Mouse (Mus musculus) midbrain, embryonic 16.5 days (tissue): ENCODE results near the gene Tmprss5. TPM values are rescaled to one million over a fixed set of nuclear protein-coding genes. Genes with fewer than 3 reads are reported as not detected.

Experiments
- ATAC-seq: fragments of 200-750 bp; cut with Nextera tagmentation; 2 replicates; pipeline ENCODE4 v1.8.0; 2017; ENCODE audit warnings: moderate TSS enrichment
- H3K27ac ChIP-seq: fragments of 300-500 bp; sonication (generic); 2 replicates; pipeline ENCODE4 v1.5.1; 2014; ENCODE audit warnings: mild to moderate bottlenecking, low read length, mixed read lengths
- H3K27me3 ChIP-seq: fragments of 300-500 bp; sonication (generic); 2 replicates; pipeline ENCODE4 v1.6.1; 2014; ENCODE audit warnings: low read depth, low read length, mixed read lengths; ENCODE audit not compliant: control insufficient read depth, insufficient read depth
- H3K36me3 ChIP-seq: fragments of 300-500 bp; sonication (generic); 2 replicates; pipeline ENCODE4 v1.6.1; 2014; ENCODE audit warnings: mild to moderate bottlenecking, low read length, moderate library complexity, mixed read lengths; ENCODE audit not compliant: control insufficient read depth, insufficient read depth
- H3K4me1 ChIP-seq: fragments of 300-500 bp; sonication (generic); 2 replicates; pipeline ENCODE4 v1.6.1; 2014; ENCODE audit warnings: mild to moderate bottlenecking, low read length, mixed read lengths; ENCODE audit not compliant: control insufficient read depth, insufficient read depth
- H3K4me2 ChIP-seq: fragments of 300-500 bp; sonication (generic); 2 replicates; pipeline ENCODE4 v1.6.1; 2014; ENCODE audit warnings: mild to moderate bottlenecking, low read length, mixed read lengths
- H3K4me3 ChIP-seq: fragments of 300-500 bp; sonication (generic); 2 replicates; pipeline ENCODE4 v1.5.1; 2014; ENCODE audit warnings: low read depth, mild to moderate bottlenecking, low read length, moderate library complexity, mixed read lengths
- H3K9ac ChIP-seq: fragments of 300-500 bp; sonication (generic); 2 replicates; pipeline ENCODE4 v1.6.1; 2014; ENCODE audit warnings: low read depth, low read length, mixed read lengths
- H3K9me3 ChIP-seq: fragments of 300-500 bp; sonication (generic); replicated peaks from 2 replicates; pipeline ENCODE4 v1.6.1; 2014; ENCODE audit warnings: mild to moderate bottlenecking, low read length, mixed read lengths; ENCODE audit not compliant: control insufficient read depth, poor library complexity, severe bottlenecking
- WGBS: fragments of 180-500 bp; shearing (Covaris S2); extraction: QIAGEN DNeasy Blood & Tissue Kit; methylation state at CpG from one replicate; pipeline ENCODE4 v1.1.7; 2014; 5-methylcytosine and 5-hydroxymethylcytosine counted together
- polyA plus RNA-seq: library from polyadenylated mRNA; unstranded; fragments of >200 nt; fragmentation: Nextera tagmentation; extraction: Ambion mirVana; gene quantifications from 2 replicates; pipeline ENCODE4 v1.2.1, GENCODE M21; 2015

Tmprss5 gene
- polyA plus RNA-seq, 1 experiment from 2014 or later = 0.83 TPM

GRCm38 (mm10) chr9:49098871-49099270 lies 17.8 kb downstream of the Tmprss5 start:
- no peaks in the 10 kb centered on the region for H3K9me3 ChIP-seq
- H3K36me3 ChIP-seq = no peaks in the 10 kb centered on the region
- H3K4me1 ChIP-seq = no peaks in the 10 kb centered on the region
- H3K27me3 ChIP-seq = no peaks in the 10 kb centered on the region
- no peak overlapping the region for H3K9ac ChIP-seq
- no peak for ATAC-seq
- H3K4me3 ChIP-seq = no peak overlapping the region
- 97% methylated on average over 3 of the region's 3 CpGs for WGBS
- no peak overlapping the region for H3K27ac ChIP-seq
- no peak overlapping the region for H3K4me2 ChIP-seq

DNA sequence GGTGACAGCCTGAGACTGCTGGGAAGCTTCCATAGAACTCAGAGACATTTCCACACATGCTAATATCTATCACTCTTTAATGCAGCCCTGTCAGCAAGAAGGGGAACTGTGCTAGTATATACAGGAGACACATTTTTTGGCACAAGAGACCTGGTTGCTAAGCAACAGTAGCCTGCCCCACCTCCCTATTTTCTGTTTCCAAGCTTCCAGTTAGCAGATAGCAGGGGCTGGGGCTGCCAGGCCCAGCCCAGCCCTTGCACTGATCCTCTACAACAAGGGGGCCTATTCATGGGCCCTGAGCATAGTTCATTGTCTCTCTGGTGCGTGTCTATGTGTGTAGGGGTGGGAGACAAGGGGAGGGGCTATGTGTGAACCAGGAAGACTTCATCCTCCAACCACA lies 21.3 kb downstream of the Tmprss5 start:
- Histone ChIP-seq H3K9me3 (no peaks in the 10 kb centered on the region), H3K9ac (no peak overlapping the region), H3K27ac (no peak overlapping the region), H3K4me2 (no peak overlapping the region), H3K27me3 (no peaks in the 10 kb centered on the region), H3K4me1 (no peaks in the 10 kb centered on the region), H3K4me3 (no peak overlapping the region), H3K36me3 (no peaks in the 10 kb centered on the region)
- WGBS = 5% methylated on average over 1 of the region's 1 CpGs
- ATAC-seq = 0 out of 2 replicates have a peak, but pooled peaks have one; percentile 72

- Histone ChIP-seq H3K4me2 (no peak overlapping the region), H3K4me3 (no peak overlapping the region), H3K4me1 (no peaks in the 10 kb centered on the region), H3K9ac (no peak overlapping the region), H3K27ac (no peak overlapping the region), H3K36me3 (no peaks in the 10 kb centered on the region), H3K9me3 (no peaks in the 10 kb centered on the region), H3K27me3 (no peaks in the 10 kb centered on the region)
- ATAC-seq = no peak
- 58% methylated on average over 7 of the region's 7 CpGs for whole genome bisulfite sequencing
Measured at GRCm38 (mm10) chr9:49109101-49109500, 28.0 kb downstream of the Tmprss5 start.

GRCm38 (mm10) chr9:49110476-49111220 lies 29.6 kb downstream of the Tmprss5 start:
- H3K27ac ChIP-seq = no peak overlapping the region
- no peak for ATAC-seq
- 31% methylated on average over 6 of the region's 6 CpGs for WGBS
- no peaks in the 10 kb centered on the region for H3K36me3 ChIP-seq
- no peak overlapping the region for H3K9ac ChIP-seq
- no peaks in the 10 kb centered on the region for H3K27me3 ChIP-seq
- H3K4me3 ChIP-seq = no peak overlapping the region
- no peaks in the 10 kb centered on the region for H3K9me3 ChIP-seq
- H3K4me2 ChIP-seq = no peak overlapping the region
- H3K4me1 ChIP-seq = no peaks in the 10 kb centered on the region

DNA sequence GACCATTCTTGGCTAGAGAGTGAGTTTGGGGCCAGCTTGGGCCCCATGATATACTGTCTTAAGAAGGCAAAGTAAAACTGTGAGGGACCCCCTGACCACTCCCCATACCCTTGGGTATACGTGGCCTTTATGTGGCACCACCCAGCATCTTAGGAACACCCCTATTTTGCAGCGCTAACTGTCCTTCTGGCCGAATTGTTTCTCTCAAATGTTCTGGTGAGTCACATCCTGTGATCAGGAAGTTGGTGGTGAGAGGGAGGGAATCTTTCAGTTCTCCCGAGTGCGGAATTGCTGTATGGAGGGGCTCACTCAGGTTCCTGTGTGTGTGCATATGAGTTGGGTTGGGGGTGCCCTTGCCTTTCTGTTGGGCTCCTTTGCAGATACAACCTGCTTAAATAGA lies 30.2 kb downstream of the Tmprss5 start:
- H3K36me3 ChIP-seq = no peaks in the 10 kb centered on the region
- H3K9ac ChIP-seq = no peak overlapping the region
- no peak overlapping the region for H3K4me3 ChIP-seq
- 88% methylated on average over 5 of the region's 5 CpGs for WGBS
- H3K9me3 ChIP-seq = no peaks in the 10 kb centered on the region
- ATAC-seq = no peak
- H3K4me2 ChIP-seq = no peak overlapping the region
- no peak overlapping the region for H3K27ac ChIP-seq
- H3K4me1 ChIP-seq = no peaks in the 10 kb centered on the region
- no peaks in the 10 kb centered on the region for H3K27me3 ChIP-seq

- H3K9me3 ChIP-seq = no peaks in the 10 kb centered on the region
- H3K4me3 ChIP-seq = no peak overlapping the region
- peaks cover 2% of the 10 kb centered on the region; the same call in 1 of the 2 replicates for H3K4me1 ChIP-seq
- no peak for ATAC-seq
- no peak overlapping the region for H3K4me2 ChIP-seq
- no peaks in the 10 kb centered on the region for H3K36me3 ChIP-seq
- 34% methylated on average over 3 of the region's 3 CpGs for WGBS
- H3K9ac ChIP-seq = no peak overlapping the region
- H3K27ac ChIP-seq = no peak overlapping the region
- H3K27me3 ChIP-seq = no peaks in the 10 kb centered on the region
Measured at GRCm38 (mm10) chr9:49118271-49118825, 37.3 kb downstream of the Tmprss5 start.

DNA sequence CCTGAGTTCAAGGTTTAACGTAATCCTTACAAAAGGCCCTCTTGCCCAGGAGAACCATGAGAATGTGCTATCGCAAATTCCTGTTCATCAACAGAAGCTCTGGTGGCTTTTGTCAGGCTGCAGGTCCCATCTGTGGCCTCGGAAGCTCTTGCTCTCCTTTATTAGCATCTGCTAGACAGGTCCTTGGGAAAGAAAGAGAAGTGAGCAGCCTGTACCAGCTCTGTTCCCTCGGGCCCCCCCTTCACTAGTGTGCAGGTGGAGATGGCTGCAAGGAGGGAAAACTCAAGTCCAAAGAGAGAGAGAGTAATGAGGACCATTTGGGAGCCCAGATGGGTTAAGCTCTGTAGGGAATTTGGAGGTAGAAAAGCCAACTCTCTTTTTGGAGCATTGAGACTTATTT lies 38.7 kb downstream of the Tmprss5 start:
- Histone ChIP-seq H3K9ac (no peak overlapping the region), H3K4me2 (no peak overlapping the region), H3K4me1 (peaks cover 4% of the 10 kb centered on the region; the same call in 1 of the 2 replicates), H3K27ac (no peak overlapping the region), H3K9me3 (no peaks in the 10 kb centered on the region), H3K4me3 (no peak overlapping the region), H3K27me3 (no peaks in the 10 kb centered on the region), H3K36me3 (no peaks in the 10 kb centered on the region)
- ATAC-seq = no peak
- 77% methylated on average over 4 of the region's 4 CpGs for WGBS

- WGBS = 68% methylated on average over 7 of the region's 7 CpGs
- no peaks in the 10 kb centered on the region for H3K27me3 ChIP-seq
- no peak overlapping the region for H3K27ac ChIP-seq
- no peak overlapping the region for H3K9ac ChIP-seq
- H3K4me2 ChIP-seq = no peak overlapping the region
- H3K36me3 ChIP-seq = no peaks in the 10 kb centered on the region
- ATAC-seq = no peak
- no peaks in the 10 kb centered on the region for H3K9me3 ChIP-seq
- H3K4me1 ChIP-seq = 0 out of 2 replicates have a peak, but pooled peaks cover 2% of the 10 kb centered on the region
- H3K4me3 ChIP-seq = no peak overlapping the region
Measured at GRCm38 (mm10) chr9:49125706-49126105, 44.6 kb downstream of the Tmprss5 start.

GRCm38 (mm10) chr9:49130514-49131010 lies 49.5 kb downstream of the Tmprss5 start:
- WGBS = 17% methylated on average over 5 of the region's 5 CpGs
- Histone ChIP-seq H3K4me2 (no peak overlapping the region), H3K27ac (no peak overlapping the region), H3K9ac (no peak overlapping the region), H3K27me3 (no peaks in the 10 kb centered on the region), H3K4me1 (no peaks in the 10 kb centered on the region; the same call in 1 of the 2 replicates), H3K36me3 (no peaks in the 10 kb centered on the region), H3K9me3 (no peaks in the 10 kb centered on the region), H3K4me3 (no peak overlapping the region)
- ATAC-seq = no peak
